Mouse (Mus musculus) kidney, embryonic 14.5 days (tissue): ENCODE results near the gene Dsp. TPM values are rescaled to one million over a fixed set of nuclear protein-coding genes. Genes with fewer than 3 reads are reported as not detected.

Experiments used
- ATAC-seq: fragments of 200-750 bp; cut with Nextera tagmentation; 2 replicates; pipeline ENCODE4 v1.8.0; 2017; ENCODE audit warnings: moderate number of reproducible peaks, mild to moderate bottlenecking, moderate TSS enrichment, moderate library complexity; ENCODE audit not compliant: low FRiP score, low TSS enrichment
- H3K27ac ChIP-seq: fragments of 300-500 bp; sonication (generic); 2 replicates; pipeline ENCODE4 v1.5.1; 2014; ENCODE audit warnings: low read depth, mild to moderate bottlenecking, low read length, moderate library complexity, mixed read lengths
- H3K27me3 ChIP-seq: fragments of 300-500 bp; sonication (generic); 2 replicates; pipeline ENCODE4 v1.6.1; 2014; ENCODE audit warnings: mild to moderate bottlenecking, low read length; ENCODE audit not compliant: control insufficient read depth, insufficient read depth
- H3K36me3 ChIP-seq: fragments of 300-500 bp; sonication (generic); 2 replicates; pipeline ENCODE4 v1.6.1; 2014; ENCODE audit warnings: low read length, mixed read lengths; ENCODE audit not compliant: control insufficient read depth, insufficient read depth
- H3K4me1 ChIP-seq: fragments of 300-500 bp; sonication (generic); 2 replicates; pipeline ENCODE4 v1.6.1; 2014; ENCODE audit warnings: low read length, mixed read lengths; ENCODE audit not compliant: control insufficient read depth, insufficient read depth
- H3K4me2 ChIP-seq: fragments of 300-500 bp; sonication (generic); replicated peaks from 2 replicates; pipeline ENCODE4 v1.6.1; 2014; ENCODE audit warnings: low read depth, mild to moderate bottlenecking, low read length
- H3K4me3 ChIP-seq: fragments of 300-500 bp; sonication (generic); 2 replicates; pipeline ENCODE4 v1.5.1; 2014; ENCODE audit warnings: mild to moderate bottlenecking, low read length
- H3K9ac ChIP-seq: fragments of 300-500 bp; sonication (generic); 2 replicates; pipeline ENCODE4 v1.6.1; 2014; ENCODE audit warnings: low read depth, mild to moderate bottlenecking, low read length, moderate library complexity
- H3K9me3 ChIP-seq: fragments of 300-500 bp; sonication (generic); 2 replicates; pipeline ENCODE4 v1.6.1; 2016; ENCODE audit warnings: low read length; ENCODE audit not compliant: control insufficient read depth
- WGBS: fragments of 180-500 bp; shearing (Covaris S2); extraction: QIAGEN DNeasy Blood & Tissue Kit; methylation state at CpG from one replicate; pipeline ENCODE4 v1.1.7; 2014; 5-methylcytosine and 5-hydroxymethylcytosine counted together
- polyA plus RNA-seq: library from polyadenylated mRNA; unstranded; fragments of >200 nt; fragmentation: Nextera tagmentation; extraction: Ambion mirVana; gene quantifications from 2 replicates; pipeline ENCODE4 v1.2.1, GENCODE M21; 2014

The Dsp gene
- polyA plus RNA-seq, 1 experiment from 2014 or later: 8.8 TPM

DNA sequence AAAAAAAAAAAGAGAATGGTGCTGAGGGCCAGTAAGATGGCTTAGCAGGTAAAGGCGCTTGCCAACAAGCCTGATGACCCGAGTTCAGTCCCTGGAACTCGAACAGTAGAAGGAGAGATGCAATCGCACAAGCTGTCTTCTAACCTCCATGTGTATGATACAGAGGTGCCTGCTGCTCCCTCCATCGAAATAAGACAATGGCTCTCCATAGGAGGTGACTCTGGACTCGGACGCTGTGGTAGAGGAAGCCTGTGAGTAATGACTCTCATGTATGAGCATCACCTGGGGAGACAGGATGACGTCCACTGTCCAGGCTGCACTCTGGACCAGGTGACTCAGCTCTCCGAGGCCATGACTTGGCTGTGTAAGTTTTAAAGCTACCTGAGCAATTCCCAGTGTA, 21.0 kb upstream of the Dsp start:
- Histone ChIP-seq H3K27me3 (no peaks in the 10 kb centered on the region), H3K9me3 (no peaks in the 10 kb centered on the region), H3K27ac (no peak overlapping the region), H3K4me2 (no peak overlapping the region), H3K36me3 (no peaks in the 10 kb centered on the region), H3K9ac (no peak overlapping the region), H3K4me1 (no peaks in the 10 kb centered on the region), H3K4me3 (no peak overlapping the region)
- ATAC-seq: no peak
- 91% methylated on average over 9 of the region's 9 CpGs for WGBS

DNA sequence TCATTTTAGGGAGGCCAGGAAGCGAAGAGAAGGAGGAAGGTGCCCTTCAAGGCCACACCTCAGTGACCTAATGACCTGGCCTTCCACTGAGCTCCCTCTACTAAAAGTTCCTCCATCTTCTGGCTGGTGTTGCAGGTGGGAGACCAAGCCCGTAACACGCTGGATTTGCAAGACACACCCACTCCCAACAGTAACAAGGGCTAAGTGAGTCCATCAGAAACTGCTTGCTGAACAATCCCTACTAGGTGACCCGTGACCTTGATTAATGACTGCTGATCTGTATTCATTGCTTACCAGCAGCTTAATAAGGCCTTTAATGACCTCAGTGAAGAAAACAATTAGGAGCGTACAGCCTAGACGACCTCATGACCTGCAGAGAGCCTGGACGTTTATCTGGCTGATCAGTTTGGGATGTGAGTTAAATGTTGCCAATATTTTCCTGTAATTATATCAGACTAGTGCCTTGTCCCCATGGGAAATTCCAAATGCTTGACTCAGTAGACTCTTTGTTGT, 18.0 kb upstream of the Dsp start:
- no peak overlapping the region for H3K27ac ChIP-seq
- 51% methylated on average over 7 of the region's 7 CpGs for WGBS
- no peak overlapping the region for H3K4me2 ChIP-seq
- ATAC-seq: no peak
- H3K9me3 ChIP-seq: no peaks in the 10 kb centered on the region
- no peaks in the 10 kb centered on the region for H3K36me3 ChIP-seq
- H3K27me3 ChIP-seq: no peaks in the 10 kb centered on the region
- H3K9ac ChIP-seq: no peak overlapping the region
- H3K4me3 ChIP-seq: no peak overlapping the region
- H3K4me1 ChIP-seq: no peaks in the 10 kb centered on the region

DNA sequence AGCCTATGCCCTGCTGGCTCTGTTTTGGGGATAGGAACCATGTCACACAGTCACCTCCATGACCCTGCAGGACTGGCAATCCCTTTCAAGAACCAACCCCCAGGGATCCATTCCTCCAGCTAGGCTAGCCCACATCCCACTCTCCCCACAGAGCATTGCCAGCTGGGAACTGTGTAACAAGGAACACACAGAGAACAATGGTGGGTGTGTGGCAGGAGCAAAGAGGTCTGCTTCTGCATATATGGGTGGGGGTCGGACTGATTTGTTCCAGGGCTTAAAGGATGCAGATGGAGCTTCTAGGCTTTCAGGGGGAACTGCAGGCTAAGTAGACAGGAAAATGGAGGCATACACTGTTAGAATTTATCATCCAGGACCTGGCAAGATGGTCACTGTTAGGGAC, 10.6 kb upstream of the Dsp start:
- H3K27ac ChIP-seq: no peak overlapping the region
- H3K4me2 ChIP-seq: no peak overlapping the region
- no peaks in the 10 kb centered on the region for H3K36me3 ChIP-seq
- no peaks in the 10 kb centered on the region for H3K27me3 ChIP-seq
- ATAC-seq: no peak
- H3K4me1 ChIP-seq: 0 out of 2 replicates have a peak, but pooled peaks cover 2% of the 10 kb centered on the region
- no peak overlapping the region for H3K4me3 ChIP-seq
- WGBS: 69% methylated on average over 1 of the region's 1 CpGs
- no peak overlapping the region for H3K9ac ChIP-seq
- H3K9me3 ChIP-seq: no peaks in the 10 kb centered on the region

DNA sequence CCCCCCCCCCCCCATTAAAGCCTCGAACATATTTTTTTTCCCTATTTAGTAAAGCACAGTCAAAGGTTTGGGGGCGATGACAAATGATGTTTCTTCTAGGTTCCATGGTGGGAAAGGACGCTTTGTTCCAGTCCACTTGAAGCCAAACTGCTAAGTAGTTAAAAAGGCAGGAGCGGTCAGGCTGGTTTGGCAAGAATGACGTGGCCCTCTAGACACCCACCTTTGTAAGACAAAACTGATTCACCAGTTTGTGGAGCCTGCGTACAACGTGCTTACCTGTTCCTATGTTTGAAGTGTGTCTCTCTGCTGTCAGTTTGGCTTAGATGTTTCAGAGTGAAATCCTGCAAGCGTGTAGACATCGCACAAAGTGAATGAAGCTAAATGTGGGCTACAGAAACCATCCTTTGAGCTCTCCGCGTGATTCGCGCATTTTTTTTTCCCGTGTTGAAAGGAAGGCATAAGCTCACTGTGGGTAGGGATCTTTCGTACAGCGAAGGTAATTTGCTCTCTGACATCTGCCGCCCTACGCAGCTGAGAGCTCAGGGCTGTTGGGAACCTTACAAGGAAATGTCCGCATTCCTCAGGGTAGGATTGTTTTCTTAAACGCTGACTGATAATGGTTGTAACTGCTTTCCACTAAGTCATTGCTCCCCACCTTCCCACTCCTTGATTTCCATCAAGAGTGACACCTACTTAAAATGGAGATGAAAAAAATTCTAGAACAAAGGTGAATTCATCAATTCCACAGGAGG, 6.0 kb upstream of the Dsp start:
- H3K4me3 ChIP-seq: peak overlapping the region; percentile 26; the same call in 1 of the 2 replicates
- no peaks in the 10 kb centered on the region for H3K9me3 ChIP-seq
- H3K4me2 ChIP-seq: peak overlapping the region; percentile 43
- 0 out of 2 replicates have a peak overlapping the region, but pooled peaks have one; percentile 1 for H3K27ac ChIP-seq
- peak; percentile 39; the same call in 1 of the 2 replicates for ATAC-seq
- no peak overlapping the region for H3K9ac ChIP-seq
- H3K27me3 ChIP-seq: no peaks in the 10 kb centered on the region; the same call in 1 of the 2 replicates
- 6% methylated on average over 20 of the region's 20 CpGs for WGBS
- no peaks in the 10 kb centered on the region for H3K36me3 ChIP-seq
- peaks cover 3% of the 10 kb centered on the region; the same call in 1 of the 2 replicates for H3K4me1 ChIP-seq

DNA sequence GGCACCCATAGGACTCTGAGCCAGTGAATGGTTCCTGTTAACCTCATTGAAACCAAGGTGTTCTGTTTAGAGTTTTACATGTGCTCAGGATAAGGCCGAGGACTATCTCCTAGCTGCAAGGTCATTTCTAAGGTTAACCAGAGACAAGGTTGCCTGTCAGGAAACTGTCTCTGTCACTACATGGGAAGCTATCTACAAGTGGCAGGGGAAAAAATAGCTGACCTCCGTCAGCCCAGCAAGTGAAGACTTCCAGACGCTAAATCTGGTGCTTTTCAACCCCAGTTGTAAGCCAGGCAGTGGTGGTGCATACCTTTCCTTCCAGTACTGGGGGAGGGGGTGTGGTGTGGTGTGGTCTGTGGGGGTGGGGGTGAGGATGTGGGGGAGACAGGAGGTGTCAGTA, 2.7 kb upstream of the Dsp start:
- no peak for ATAC-seq
- Histone ChIP-seq H3K4me3 (no peak overlapping the region), H3K4me2 (no peak overlapping the region), H3K9me3 (no peaks in the 10 kb centered on the region), H3K36me3 (no peaks in the 10 kb centered on the region), H3K27ac (no peak overlapping the region), H3K4me1 (peaks cover 11% of the 10 kb centered on the region), H3K9ac (no peak overlapping the region), H3K27me3 (peaks cover 11% of the 10 kb centered on the region; the same call in 1 of the 2 replicates)
- 75% methylated on average over 3 of the region's 3 CpGs for WGBS

DNA sequence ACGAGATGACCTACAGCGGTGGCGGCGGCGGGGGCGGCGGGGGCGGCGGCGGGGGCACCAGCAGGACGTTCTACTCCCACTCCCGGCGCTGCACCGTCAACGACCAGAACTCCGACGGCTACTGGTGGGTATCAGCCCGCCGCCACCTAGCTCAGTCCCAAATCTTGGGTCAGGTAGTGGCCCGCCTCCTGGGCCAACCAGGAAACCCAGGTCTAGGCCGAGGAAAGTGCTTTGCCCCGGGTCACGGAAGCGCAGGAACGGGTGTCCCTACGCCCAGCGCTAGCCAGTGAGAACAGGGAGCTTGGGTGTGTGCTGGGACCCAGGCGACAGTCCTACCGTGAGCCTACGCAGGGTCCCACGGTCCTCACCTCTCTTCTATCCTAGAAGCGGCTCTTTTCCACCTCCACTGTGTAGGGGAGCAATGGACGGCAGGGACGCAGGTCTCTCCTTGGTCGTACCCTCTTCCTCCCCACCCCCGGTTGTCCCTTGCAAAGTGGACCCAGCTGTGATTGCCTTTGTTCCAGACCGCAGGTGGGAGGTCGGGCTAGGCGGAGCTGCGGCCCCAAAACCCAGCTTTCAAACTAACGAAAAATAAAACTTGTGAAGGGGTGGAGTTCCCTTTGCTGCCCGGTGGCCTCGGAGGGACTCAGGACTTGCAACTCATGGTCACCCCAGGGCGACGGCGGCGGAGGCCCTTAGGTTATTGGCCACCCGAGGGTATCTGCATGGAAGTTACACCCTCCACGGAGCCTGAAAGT, 756 bp downstream of the Dsp start:
- peak; percentile 38; the same call in 1 of the 2 replicates for ATAC-seq
- no peaks in the 10 kb centered on the region for H3K36me3 ChIP-seq
- peaks cover 11% of the 10 kb centered on the region; the same call in 1 of the 2 replicates for H3K27me3 ChIP-seq
- H3K4me1 ChIP-seq: peaks cover 7% of the 10 kb centered on the region
- peak overlapping the region; percentile 46 for H3K4me3 ChIP-seq
- no peaks in the 10 kb centered on the region for H3K9me3 ChIP-seq
- H3K27ac ChIP-seq: no peak overlapping the region; the same call in 1 of the 2 replicates
- H3K4me2 ChIP-seq: peak overlapping the region; percentile 88
- peak overlapping the region; percentile 63 for H3K9ac ChIP-seq
- WGBS: under 1% methylated on average over 49 of the region's 49 CpGs

DNA sequence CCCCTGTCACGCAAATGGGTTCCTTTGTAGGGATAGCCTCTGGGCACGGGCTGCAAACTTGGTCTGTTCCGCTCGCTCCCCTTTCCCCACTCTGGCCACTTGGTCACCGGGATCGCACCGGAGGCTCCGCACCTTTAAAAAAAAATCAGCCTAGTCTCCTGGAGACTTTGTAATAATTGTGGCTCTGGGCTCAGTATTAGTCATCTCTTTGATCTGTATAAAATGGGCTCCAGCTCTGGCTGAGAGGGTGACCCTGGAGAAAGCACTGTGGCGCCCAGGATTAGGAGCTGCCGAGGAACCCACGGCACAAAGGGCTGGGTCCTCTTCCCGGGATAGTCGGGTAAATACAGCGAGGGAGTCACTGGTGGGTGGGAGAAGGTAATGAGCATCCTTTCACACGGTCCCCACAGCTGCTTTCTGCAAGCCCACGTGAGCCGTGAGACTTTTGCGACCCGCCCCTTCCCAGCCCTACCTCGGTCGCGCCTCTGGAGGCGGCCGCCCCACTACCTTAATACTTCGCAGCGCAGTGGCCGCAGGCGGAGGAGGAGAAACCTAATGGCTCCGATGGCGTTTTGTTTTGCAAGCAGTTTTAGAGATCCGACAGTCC, 1.4 kb downstream of the Dsp start:
- under 1% methylated on average over 31 of the region's 31 CpGs for WGBS
- H3K27me3 ChIP-seq: peaks cover 11% of the 10 kb centered on the region; the same call in 1 of the 2 replicates

DNA sequence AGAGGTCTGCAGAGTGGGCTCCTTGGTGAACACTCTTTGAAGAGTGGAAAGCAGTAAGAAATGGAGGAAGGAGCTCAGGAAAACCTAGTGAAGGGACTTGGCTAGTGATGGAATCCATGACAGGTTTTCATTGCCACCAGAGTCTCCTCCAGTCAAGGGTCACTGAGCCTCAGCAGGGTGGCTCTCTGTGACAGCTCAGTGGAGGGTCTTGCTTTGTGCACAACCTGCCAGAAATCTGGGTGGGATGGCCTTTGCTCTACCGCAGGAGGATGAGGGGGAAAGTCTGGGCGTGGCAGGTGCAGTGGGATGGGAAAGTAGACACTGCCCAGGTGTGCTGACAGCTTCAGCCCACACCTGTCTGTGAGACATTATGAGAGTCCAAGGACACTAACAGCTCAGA, 4.4 kb downstream of the Dsp start:
- Histone ChIP-seq H3K9ac (no peak overlapping the region), H3K4me3 (no peak overlapping the region), H3K4me1 (peaks cover 7% of the 10 kb centered on the region), H3K4me2 (no peak overlapping the region), H3K27me3 (peaks cover 11% of the 10 kb centered on the region; the same call in 1 of the 2 replicates), H3K9me3 (no peaks in the 10 kb centered on the region), H3K27ac (no peak overlapping the region), H3K36me3 (no peaks in the 10 kb centered on the region)
- ATAC-seq: peak; percentile 40; the same call in 1 of the 2 replicates
- 11% methylated on average over 2 of the region's 2 CpGs for WGBS

More for the DNA sequence above, 1.4 kb downstream of the Dsp start:
- peak; percentile 72 for ATAC-seq
- Histone ChIP-seq H3K4me1 (peaks cover 7% of the 10 kb centered on the region), H3K27ac (no peak overlapping the region), H3K36me3 (no peaks in the 10 kb centered on the region), H3K4me2 (peak overlapping the region; percentile 88), H3K4me3 (peak overlapping the region; percentile 46), H3K9me3 (no peaks in the 10 kb centered on the region), H3K9ac (peak overlapping the region; percentile 63; the same call in 1 of the 2 replicates)
